Mouse (Mus musculus): ENCODE measurements around the gene 2410131K14Rik. TPM values are rescaled to one million over a fixed set of nuclear protein-coding genes. Genes with fewer than 3 reads are reported as not detected.
A peak's percentile ranks its signal among the peaks of the same experiment; 100 is the strongest.

2410131K14Rik gene
- polyA plus RNA-seq, 1 experiment from 2014 or later = 14.4 TPM

- H3K36me3 ChIP-seq = peaks cover 52% of the 10 kb centered on the region
- 92% methylated on average over 12 of the region's 12 CpGs for WGBS
- no peak overlapping the region for H3K4me2 ChIP-seq (replicated peaks)
- no peak overlapping the region for H3K27ac ChIP-seq
- H3K9me3 ChIP-seq = no peaks in the 10 kb centered on the region
- ATAC-seq (ENCODE audit: low FRiP score, low read depth) = no peak
- H3K9ac ChIP-seq = no peak overlapping the region
- H3K27me3 ChIP-seq (replicated peaks) = no peaks in the 10 kb centered on the region
- H3K4me3 ChIP-seq = no peak overlapping the region
- peaks cover 3% of the 10 kb centered on the region; the same call in 1 of the 2 replicates for H3K4me1 ChIP-seq
Measured at GRCm38 (mm10) chr5:118239671-118240070, 5.4 kb upstream of the 2410131K14Rik start.

- ATAC-seq (ENCODE audit: low FRiP score, low read depth) = peak; percentile 17; the same call in 1 of the 2 replicates
- H3K27ac ChIP-seq = no peak overlapping the region
- peak overlapping the region; percentile 64 for H3K4me3 ChIP-seq
- peak overlapping the region; percentile 77 for H3K9ac ChIP-seq
- peaks cover 20% of the 10 kb centered on the region for H3K4me1 ChIP-seq
- no peaks in the 10 kb centered on the region for H3K9me3 ChIP-seq
- peak overlapping the region; percentile 90 for H3K4me2 ChIP-seq (replicated peaks)
- peaks cover 29% of the 10 kb centered on the region for H3K36me3 ChIP-seq
- WGBS = 6% methylated on average over 15 of the region's 15 CpGs
- H3K27me3 ChIP-seq (replicated peaks) = no peaks in the 10 kb centered on the region
Measured at GRCm38 (mm10) chr5:118245606-118246308, 730 bp downstream of the 2410131K14Rik start.

GRCm38 (mm10) chr5:118247378-118247777 lies 2.4 kb downstream of the 2410131K14Rik start:
- Histone ChIP-seq H3K9ac (no peak overlapping the region), H3K4me1 (peaks cover 20% of the 10 kb centered on the region), H3K27me3 (replicated peaks) (no peaks in the 10 kb centered on the region), H3K36me3 (peaks cover 18% of the 10 kb centered on the region), H3K9me3 (no peaks in the 10 kb centered on the region), H3K4me3 (no peak overlapping the region), H3K27ac (no peak overlapping the region), H3K4me2 (replicated peaks) (peak overlapping the region; percentile 90; the same call in 1 of the 2 replicates)
- ATAC-seq (ENCODE audit: low FRiP score, low read depth) = no peak
- whole genome bisulfite sequencing = 85% methylated on average over 8 of the region's 8 CpGs

GRCm38 (mm10) chr5:118250987-118251386 lies 6.0 kb downstream of the 2410131K14Rik start:
- H3K4me2 ChIP-seq (replicated peaks) = no peak overlapping the region
- no peaks in the 10 kb centered on the region for H3K27me3 ChIP-seq (replicated peaks)
- ATAC-seq (ENCODE audit: low FRiP score, low read depth) = no peak
- no peak overlapping the region for H3K9ac ChIP-seq
- WGBS = 82% methylated on average over 7 of the region's 7 CpGs
- H3K4me1 ChIP-seq = peaks cover 13% of the 10 kb centered on the region
- H3K9me3 ChIP-seq = no peaks in the 10 kb centered on the region
- no peak overlapping the region for H3K27ac ChIP-seq
- peaks cover 15% of the 10 kb centered on the region for H3K36me3 ChIP-seq
- H3K4me3 ChIP-seq = no peak overlapping the region

- WGBS = 92% methylated on average over 3 of the region's 3 CpGs
- no peak overlapping the region for H3K9ac ChIP-seq
- no peaks in the 10 kb centered on the region for H3K4me1 ChIP-seq
- ATAC-seq (ENCODE audit: low FRiP score, low read depth) = no peak
- H3K27me3 ChIP-seq (replicated peaks) = no peaks in the 10 kb centered on the region
- no peak overlapping the region for H3K4me2 ChIP-seq (replicated peaks)
- no peaks in the 10 kb centered on the region for H3K9me3 ChIP-seq
- H3K27ac ChIP-seq = no peak overlapping the region
- H3K4me3 ChIP-seq = no peak overlapping the region
- peaks cover 32% of the 10 kb centered on the region for H3K36me3 ChIP-seq
Measured at GRCm38 (mm10) chr5:118253551-118253950, 8.5 kb downstream of the 2410131K14Rik start.

GRCm38 (mm10) chr5:118256981-118257380 lies 12.0 kb downstream of the 2410131K14Rik start:
- peaks cover 59% of the 10 kb centered on the region for H3K36me3 ChIP-seq
- no peaks in the 10 kb centered on the region for H3K27me3 ChIP-seq (replicated peaks)
- ATAC-seq (ENCODE audit: low FRiP score, low read depth) = no peak
- no peaks in the 10 kb centered on the region for H3K9me3 ChIP-seq
- no peak overlapping the region for H3K9ac ChIP-seq
- 98% methylated on average over 4 of the region's 4 CpGs for WGBS
- no peak overlapping the region for H3K27ac ChIP-seq
- H3K4me1 ChIP-seq = no peaks in the 10 kb centered on the region
- H3K4me3 ChIP-seq = no peak overlapping the region
- no peak overlapping the region for H3K4me2 ChIP-seq (replicated peaks)

- Histone ChIP-seq H3K4me3 (no peak overlapping the region), H3K27me3 (replicated peaks) (no peaks in the 10 kb centered on the region), H3K36me3 (peaks cover 73% of the 10 kb centered on the region), H3K4me2 (replicated peaks) (no peak overlapping the region), H3K9ac (no peak overlapping the region), H3K4me1 (no peaks in the 10 kb centered on the region), H3K9me3 (no peaks in the 10 kb centered on the region), H3K27ac (no peak overlapping the region)
- 75% methylated on average over 6 of the region's 6 CpGs for WGBS
- ATAC-seq (ENCODE audit: low FRiP score, low read depth) = no peak
Measured at GRCm38 (mm10) chr5:118259152-118259551, 14.1 kb downstream of the 2410131K14Rik start.

- H3K4me2 ChIP-seq (replicated peaks) = no peak overlapping the region
- no peaks in the 10 kb centered on the region for H3K9me3 ChIP-seq
- H3K4me1 ChIP-seq = no peaks in the 10 kb centered on the region
- no peak for ATAC-seq (ENCODE audit: low FRiP score, low read depth)
- no peak overlapping the region for H3K9ac ChIP-seq
- H3K36me3 ChIP-seq = peaks cover 73% of the 10 kb centered on the region
- H3K27me3 ChIP-seq (replicated peaks) = no peaks in the 10 kb centered on the region
- 93% methylated on average over 6 of the region's 6 CpGs for WGBS
- no peak overlapping the region for H3K4me3 ChIP-seq
- H3K27ac ChIP-seq = no peak overlapping the region
Measured at GRCm38 (mm10) chr5:118259636-118260035, 14.6 kb downstream of the 2410131K14Rik start.

- ATAC-seq (ENCODE audit: low FRiP score, low read depth) = no peak
- Histone ChIP-seq H3K4me2 (replicated peaks) (no peak overlapping the region), H3K27me3 (replicated peaks) (no peaks in the 10 kb centered on the region), H3K4me3 (no peak overlapping the region), H3K9ac (no peak overlapping the region), H3K27ac (no peak overlapping the region), H3K36me3 (peaks cover 73% of the 10 kb centered on the region), H3K9me3 (no peaks in the 10 kb centered on the region), H3K4me1 (no peaks in the 10 kb centered on the region)
- 88% methylated on average over 10 of the region's 10 CpGs for WGBS
Measured at GRCm38 (mm10) chr5:118260055-118260454, 15.0 kb downstream of the 2410131K14Rik start.

GRCm38 (mm10) chr5:118260642-118261041 lies 15.6 kb downstream of the 2410131K14Rik start:
- no peak for ATAC-seq (ENCODE audit: low FRiP score, low read depth)
- H3K4me2 ChIP-seq (replicated peaks) = no peak overlapping the region
- no peaks in the 10 kb centered on the region for H3K4me1 ChIP-seq
- no peaks in the 10 kb centered on the region for H3K9me3 ChIP-seq
- no peak overlapping the region for H3K4me3 ChIP-seq
- H3K36me3 ChIP-seq = peaks cover 73% of the 10 kb centered on the region
- 93% methylated on average over 11 of the region's 11 CpGs for WGBS
- no peak overlapping the region for H3K9ac ChIP-seq
- H3K27me3 ChIP-seq (replicated peaks) = no peaks in the 10 kb centered on the region
- H3K27ac ChIP-seq = no peak overlapping the region

- Histone ChIP-seq H3K4me1 (no peaks in the 10 kb centered on the region), H3K4me3 (no peak overlapping the region), H3K36me3 (peaks cover 67% of the 10 kb centered on the region), H3K27me3 (replicated peaks) (no peaks in the 10 kb centered on the region), H3K9me3 (no peaks in the 10 kb centered on the region), H3K27ac (no peak overlapping the region), H3K4me2 (replicated peaks) (no peak overlapping the region), H3K9ac (no peak overlapping the region)
- no peak for ATAC-seq (ENCODE audit: low FRiP score, low read depth)
- 95% methylated on average over 9 of the region's 9 CpGs for WGBS
Measured at GRCm38 (mm10) chr5:118261181-118261580, 16.2 kb downstream of the 2410131K14Rik start.

- no peaks in the 10 kb centered on the region for H3K4me1 ChIP-seq
- 94% methylated on average over 8 of the region's 8 CpGs for WGBS
- no peak overlapping the region for H3K9ac ChIP-seq
- ATAC-seq (ENCODE audit: low FRiP score, low read depth) = no peak
- no peak overlapping the region for H3K27ac ChIP-seq
- peaks cover 58% of the 10 kb centered on the region for H3K36me3 ChIP-seq
- no peaks in the 10 kb centered on the region for H3K9me3 ChIP-seq
- H3K4me2 ChIP-seq (replicated peaks) = no peak overlapping the region
- H3K27me3 ChIP-seq (replicated peaks) = no peaks in the 10 kb centered on the region
- H3K4me3 ChIP-seq = no peak overlapping the region
Measured at GRCm38 (mm10) chr5:118262418-118262817, 17.4 kb downstream of the 2410131K14Rik start.

- 81% methylated on average over 9 of the region's 9 CpGs for WGBS
- no peak for ATAC-seq (ENCODE audit: low FRiP score, low read depth)
- no peaks in the 10 kb centered on the region for H3K27me3 ChIP-seq (replicated peaks)
Measured at GRCm38 (mm10) chr5:118264279-118264678, 19.3 kb downstream of the 2410131K14Rik start.

More at GRCm38 (mm10) chr5:118264279-118264678, 19.3 kb downstream of the 2410131K14Rik start:
- Histone ChIP-seq H3K4me2 (replicated peaks) (no peak overlapping the region), H3K27ac (no peak overlapping the region), H3K4me1 (0 out of 2 replicates have a peak, but pooled peaks cover 2% of the 10 kb centered on the region), H3K9me3 (no peaks in the 10 kb centered on the region), H3K4me3 (no peak overlapping the region), H3K36me3 (peaks cover 41% of the 10 kb centered on the region), H3K9ac (no peak overlapping the region)
